Mouse (Mus musculus) cortical plate, adult 2 months (tissue): ENCODE results near the gene Tdrd1.

Experiments used
- CTCF ChIP-seq: fragments of 200-500 bp; IDR thresholded peaks from 2 replicates; pipeline ENCODE4 v1.5.1; 2011; ENCODE audit warnings: mild to moderate bottlenecking, control low read depth, low read length; ENCODE audit not compliant: insufficient read depth; ENCODE audit errors: extremely low read depth
- POLR2A ChIP-seq: fragments of 200-500 bp; IDR thresholded peaks from 2 replicates; pipeline ENCODE4 v1.6.1; 2011; ENCODE audit warnings: mild to moderate bottlenecking, low read length, control low read depth; ENCODE audit not compliant: insufficient read depth; ENCODE audit errors: extremely low read depth

GRCm38 (mm10) chr19:56828305-56828704 is 2.3 kb downstream of the Tdrd1 start:
- TF ChIP-seq POLR2A (no peak), CTCF (no peak)
